Mouse (Mus musculus): ENCODE measurements around the gene Cd82.

DNA sequence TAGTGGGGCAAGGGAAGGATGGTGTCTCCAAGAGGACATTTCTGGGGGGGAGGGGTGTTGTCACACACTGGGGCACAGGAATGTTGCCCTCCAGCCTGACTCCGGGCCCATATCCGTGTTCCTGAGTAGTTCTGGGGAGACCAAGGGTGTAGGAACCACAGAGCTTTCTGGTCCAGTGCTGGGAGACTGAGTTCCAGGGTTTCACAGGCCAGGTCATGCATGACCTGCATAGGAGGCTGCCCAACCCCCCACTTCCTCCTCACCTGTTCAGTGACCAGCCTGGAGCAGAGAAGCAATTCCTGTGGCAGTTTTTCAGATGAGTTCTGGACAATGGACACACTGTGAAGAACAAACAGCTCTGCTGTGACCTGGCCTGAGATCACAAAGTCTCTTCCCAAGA, 19.8 kb downstream of the Cd82 start:
- TF ChIP-seq CTCF (IDR thresholded peaks at IDR 0.05; ENCODE audit: low read depth, low read length) (no peak), POLR2A (IDR thresholded peaks at IDR 0.05; ENCODE audit: borderline replicate concordance, low read depth, low read length) (no peak)
